Mouse (Mus musculus) ovary, adult 18-20 months (tissue): ENCODE measurements at regions not wholly inside any gene's neighbourhood (a gene's known extent, or its start where the extent isn't known, plus 50 kb on each side); places are given as distances from the start of the nearest gene placed in this dataset.

Experiments
- DNase-seq: peaks from one replicate; pipeline ENCODE4 v3.0.0; 2022; ENCODE audit warnings: low spot score, mixed read lengths

DNA sequence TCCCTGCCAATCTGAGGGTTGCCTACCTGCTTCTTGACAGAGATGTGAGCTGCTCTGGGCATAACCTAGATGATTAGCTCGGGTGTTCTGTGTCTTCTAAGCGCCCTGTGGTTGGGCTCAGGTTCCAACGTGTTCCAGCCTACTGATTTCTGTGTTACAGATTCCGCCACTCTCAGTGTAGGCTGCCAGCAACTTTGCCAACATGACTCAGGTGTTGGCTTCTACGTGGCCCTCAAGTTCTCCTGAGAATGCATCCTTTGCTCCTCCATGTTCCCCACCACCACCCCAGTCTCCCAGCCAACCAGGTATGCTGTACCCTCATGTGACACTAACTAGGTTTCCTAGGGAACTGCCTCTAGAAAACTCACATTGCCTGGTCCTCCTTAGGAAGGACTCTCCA lies 179.7 kb upstream of the Cadm1 start:
- DNase-seq, result no peak

DNA sequence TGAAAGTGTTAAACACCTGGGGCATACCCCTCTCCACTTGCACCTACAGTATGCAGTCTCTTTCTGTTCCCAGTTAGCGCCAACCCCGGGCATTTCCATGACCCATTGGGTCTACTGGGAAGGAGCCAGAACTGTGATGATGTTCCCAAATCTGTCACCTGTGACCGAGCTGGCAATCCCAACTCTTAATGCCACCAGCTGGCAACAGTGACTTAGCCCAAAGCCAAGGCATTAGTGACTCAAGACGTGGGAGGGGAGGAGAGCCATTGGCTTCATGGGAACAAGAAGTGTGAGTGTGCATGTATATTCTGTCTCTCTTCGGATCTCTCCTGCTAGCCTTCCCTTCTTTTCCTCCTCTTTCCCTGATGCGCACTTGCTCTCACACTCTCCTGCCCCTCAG lies 178.9 kb upstream of the Cadm1 start:
- no peak for DNase-seq

GRCm38 (mm10) chr9:47353017-47353416 lies 177.0 kb upstream of the Cadm1 start:
- DNase-seq, result no peak

GRCm38 (mm10) chr9:47353972-47354371 lies 176.0 kb upstream of the Cadm1 start:
- DNase-seq, result no peak

DNA sequence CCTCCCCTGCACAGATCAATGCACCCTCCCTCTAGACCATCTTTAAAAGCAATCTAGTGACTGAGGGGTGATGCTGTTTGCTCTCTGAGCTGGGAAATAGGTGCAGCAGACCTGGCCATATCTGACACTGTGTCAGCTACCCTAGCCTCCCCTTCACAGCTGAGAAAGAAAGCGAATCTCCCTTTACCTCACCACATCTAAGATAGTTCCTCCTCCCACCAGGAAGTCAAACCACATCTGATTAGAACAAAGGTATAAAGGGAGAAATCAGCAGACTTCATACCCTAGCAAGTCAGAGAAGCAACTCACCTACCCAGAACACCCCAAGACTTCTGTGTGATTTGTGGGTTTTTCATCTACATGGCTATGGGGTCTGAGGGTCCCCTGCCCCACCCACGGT lies 175.6 kb upstream of the Cadm1 start:
- no peak for DNase-seq

- DNase-seq, result no peak
Observed at GRCm38 (mm10) chr9:47354866-47355265, 175.1 kb upstream of the Cadm1 start.

- peak; percentile 24 for DNase-seq
Observed at GRCm38 (mm10) chr9:47357756-47358399, 172.1 kb upstream of the Cadm1 start.

GRCm38 (mm10) chr9:47358400-47358767 lies 171.6 kb upstream of the Cadm1 start:
- DNase-seq, result no peak

DNA sequence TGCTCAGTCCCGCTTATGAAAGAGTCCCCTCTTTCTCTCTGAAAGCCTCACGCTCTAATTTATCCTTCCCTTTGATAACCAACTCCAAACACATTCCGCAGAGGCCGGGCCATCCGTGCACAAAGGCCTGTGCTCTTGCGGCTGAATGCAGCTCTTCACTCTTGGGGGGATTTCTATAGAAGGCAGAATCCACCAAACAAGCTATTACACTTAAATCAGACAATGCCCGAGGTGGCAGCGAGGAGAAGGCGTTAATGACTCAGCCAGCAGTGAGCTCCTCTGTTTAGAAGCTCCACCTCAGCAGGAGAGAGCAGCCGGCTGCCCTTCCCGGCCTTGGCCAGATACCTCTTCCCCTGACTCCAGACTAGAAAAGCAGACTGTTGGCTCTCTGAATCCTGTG lies 166.9 kb upstream of the Cadm1 start:
- DNase-seq, result no peak

DNA sequence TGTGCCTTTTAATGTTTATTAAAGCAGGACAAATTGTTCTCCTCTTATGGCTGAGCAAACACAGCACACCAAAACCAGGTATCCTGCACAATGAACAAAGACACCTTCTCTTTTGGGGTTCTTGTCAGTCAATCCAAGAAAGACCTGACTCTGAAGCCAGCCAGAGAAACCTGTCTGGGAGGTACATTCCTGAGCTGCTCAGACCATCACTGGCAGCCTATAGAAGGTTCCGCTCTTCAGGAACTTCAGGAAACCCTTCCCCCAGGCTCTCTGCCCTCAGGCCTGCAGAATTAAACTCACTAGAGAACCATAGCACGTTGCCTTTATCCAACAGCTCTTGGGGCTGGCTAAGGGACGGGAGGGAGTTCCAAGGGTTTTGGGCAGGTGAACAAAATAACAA lies 165.2 kb upstream of the Cadm1 start:
- no peak for DNase-seq

DNA sequence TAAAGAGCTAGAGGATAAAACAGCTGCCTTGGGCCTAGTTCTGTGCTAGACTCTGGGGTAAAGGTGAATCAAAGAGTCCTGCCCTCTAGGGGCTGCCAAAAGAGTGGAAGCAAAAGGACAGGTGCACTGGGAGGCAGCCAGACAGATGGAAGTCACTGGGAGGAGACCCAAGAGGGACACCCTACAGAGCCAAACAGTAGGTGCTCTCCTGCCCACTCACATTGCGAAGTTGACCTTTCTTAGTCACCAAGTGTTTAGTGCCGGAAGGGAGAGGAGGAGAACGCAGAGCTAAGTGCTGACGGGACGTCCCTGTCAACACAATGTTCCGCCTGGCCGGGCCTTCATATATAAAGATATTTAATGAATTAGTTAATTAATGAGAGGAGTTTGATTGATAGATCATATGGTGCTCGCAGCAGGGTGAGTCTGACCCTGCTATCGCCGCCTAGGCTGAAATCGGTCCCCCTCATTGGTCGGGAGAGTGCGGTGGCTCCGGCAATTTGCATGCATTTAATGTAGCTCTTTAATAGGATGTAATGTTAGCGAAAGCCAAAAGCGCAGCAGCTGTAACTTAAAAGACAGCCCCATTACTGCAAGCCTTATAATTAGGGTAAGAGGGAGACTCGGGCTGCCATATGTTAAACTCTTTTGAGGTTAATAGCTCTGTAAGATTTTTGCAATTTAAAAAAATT lies 162.6 kb upstream of the Cadm1 start:
- DNase-seq, result no peak

- DNase-seq, result no peak
Observed at GRCm38 (mm10) chr9:47368015-47368901, 161.7 kb upstream of the Cadm1 start.

DNA sequence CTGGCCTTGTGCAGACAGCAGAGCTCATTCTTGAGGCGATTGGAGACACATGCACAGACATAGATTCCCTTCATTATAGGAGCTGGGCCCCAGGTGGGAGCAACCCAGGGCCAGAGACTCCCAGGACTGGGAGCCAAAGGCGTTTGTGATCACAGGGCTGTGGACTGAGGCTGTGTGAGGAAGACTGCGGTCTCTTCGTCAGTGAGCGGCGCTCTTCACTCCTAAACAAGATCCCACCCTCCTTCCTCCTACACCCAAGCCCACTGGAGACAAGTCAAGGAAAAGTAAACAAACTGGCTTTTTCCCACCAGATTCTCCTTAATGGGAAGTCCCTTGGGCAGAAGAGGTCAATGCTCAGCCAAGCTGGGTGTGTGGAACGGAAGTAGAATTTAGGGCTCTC lies 157.7 kb upstream of the Cadm1 start:
- DNase-seq, result no peak

DNA sequence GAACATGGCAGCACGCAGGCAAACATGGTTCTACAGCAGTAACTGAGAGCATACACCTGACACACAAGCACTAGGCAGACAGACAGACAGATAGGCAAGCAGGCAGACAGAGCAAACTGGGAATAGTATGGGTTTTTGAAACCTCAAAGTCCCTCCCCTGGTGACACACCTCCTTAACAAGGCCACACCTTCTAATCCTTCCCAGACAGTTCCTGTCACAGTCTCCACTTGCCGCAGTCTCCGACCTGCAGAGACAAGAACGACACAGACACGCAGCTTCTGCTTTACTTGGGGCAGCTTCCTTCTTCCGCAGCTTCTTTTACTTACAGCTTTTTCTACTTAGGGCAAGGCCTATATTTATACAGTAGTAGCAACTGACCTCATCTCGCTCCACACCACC lies 155.9 kb upstream of the Cadm1 start:
- DNase-seq, result no peak

- no peak for DNase-seq
Observed at GRCm38 (mm10) chr9:47376645-47377044, 153.3 kb upstream of the Cadm1 start.

GRCm38 (mm10) chr9:47378541-47378940 lies 151.4 kb upstream of the Cadm1 start:
- no peak for DNase-seq

- DNase-seq, result peak; percentile 25
Observed at GRCm38 (mm10) chr9:47380361-47380760, 149.6 kb upstream of the Cadm1 start.

DNA sequence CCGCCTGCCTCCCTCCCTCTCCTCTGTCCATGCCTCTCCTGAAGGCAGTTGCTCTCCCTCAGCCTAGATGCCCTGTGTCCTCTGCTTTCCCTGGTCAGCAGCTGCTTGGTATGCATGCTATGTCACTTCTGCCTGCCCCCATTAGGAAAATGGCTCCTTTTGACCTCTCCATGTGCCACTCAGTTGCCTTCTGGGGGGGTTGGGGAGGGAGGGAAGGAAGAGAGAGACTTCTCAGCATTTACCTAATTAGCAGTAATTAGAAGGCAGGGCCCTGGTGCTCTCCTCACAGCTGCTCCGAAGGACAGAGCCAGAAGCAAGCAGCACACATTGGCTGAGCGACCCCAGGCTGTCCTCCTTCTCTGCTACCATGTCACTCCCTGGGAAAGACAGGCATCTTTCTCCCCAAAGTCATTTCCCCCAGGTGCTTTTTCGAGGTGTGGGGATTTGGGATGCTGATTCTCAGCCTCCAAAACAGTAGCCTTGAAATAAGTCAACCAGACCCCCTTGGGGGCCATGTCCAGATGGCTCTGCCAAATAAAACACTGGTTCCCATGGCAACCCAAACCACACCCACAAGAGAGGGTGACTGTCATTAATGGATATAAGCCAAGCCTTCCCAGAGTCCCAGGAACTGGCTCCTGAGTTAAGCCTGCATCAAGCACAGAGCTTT lies 145.7 kb upstream of the Cadm1 start:
- DNase-seq, result no peak

DNA sequence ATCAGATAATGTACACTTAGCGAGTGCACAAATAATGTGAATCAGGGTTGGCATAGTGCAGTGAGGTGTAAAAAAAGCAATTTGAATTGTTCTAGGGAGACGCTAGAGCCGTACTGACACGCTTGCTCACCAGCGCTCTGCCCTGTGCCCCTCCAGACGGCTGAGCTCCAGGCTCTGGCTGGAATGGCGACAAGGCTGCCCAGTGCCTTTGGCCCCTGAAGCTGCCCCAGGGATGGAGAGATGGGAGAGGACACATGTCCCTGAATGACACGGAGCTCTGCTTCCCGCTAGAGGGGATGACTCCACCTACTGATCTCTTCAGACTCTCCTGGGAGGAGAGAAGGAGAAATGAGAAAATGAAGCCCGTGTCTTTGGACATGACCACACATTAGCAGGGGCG lies 143.3 kb upstream of the Cadm1 start:
- DNase-seq, result no peak

- no peak for DNase-seq
Observed at GRCm38 (mm10) chr9:47387221-47387620, 142.8 kb upstream of the Cadm1 start.

- DNase-seq, result no peak
Observed at GRCm38 (mm10) chr9:47387716-47388300, 142.2 kb upstream of the Cadm1 start.

DNA sequence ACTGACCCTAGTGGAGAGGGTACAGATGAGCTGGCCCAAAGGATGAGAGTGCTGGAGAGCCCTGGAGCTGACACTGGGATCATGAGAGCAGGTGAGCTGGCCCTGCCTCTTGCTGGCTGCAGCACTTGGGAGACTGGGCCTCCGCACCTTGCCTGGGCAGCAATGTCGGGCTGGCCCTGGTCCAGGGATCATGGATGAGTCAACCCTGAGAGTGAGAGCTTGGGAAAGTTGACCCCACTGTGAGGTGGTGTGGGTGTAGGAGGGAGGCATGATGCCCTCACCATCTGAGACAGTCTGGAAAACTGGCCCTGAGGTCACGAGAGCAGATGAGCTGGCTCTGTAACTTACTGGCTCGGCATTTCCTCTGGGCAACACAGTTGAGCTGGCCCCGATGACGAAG lies 140.1 kb upstream of the Cadm1 start:
- no peak for DNase-seq
